ENCODE assay signal across 30 mouse cellular contexts in genomic region chr5:73268636-73269213, GRCm38 (mm10). TPM values are rescaled to one million over a fixed set of nuclear protein-coding genes. Genes with fewer than 3 reads are reported as not detected.
A peak's percentile ranks its signal among the peaks of the same experiment; 100 is the strongest.
DNase-seq lines count a peak whose midpoint lies in the region; ATAC-seq and TF ChIP-seq lines count a peak whose summit lies in the region.
"Had no signal": no experiment of that assay in that cellular context is flagged by ENCODE, and none has a peak within 500 bp of the region (broad histone marks: within the 10 kb centered on the region; RNA-seq: fewer than 3 reads in every experiment).

No protein-coding gene starts in this region.

- peak; percentile 11 for DNase-seq in adrenal gland, adult 2 months
- no peak for DNase-seq in adrenal gland, postnatal 36 days
- no peak for DNase-seq in hindbrain, postnatal 0 days (ENCODE audit: low spot score)
- no peak for DNase-seq in hindbrain, embryonic 10.5 days (ENCODE audit: low spot score)
- peak; percentile 12 for DNase-seq in midbrain, embryonic 11.5 days (ENCODE audit: low spot score, missing footprints)
- DNase-seq in cerebellum, adult 9-11 months, result no peak
- no peak for DNase-seq in urinary bladder, adult 2 months (ENCODE audit: low spot score)
- DNase-seq: cerebellum, adult 2 months; cerebellum, postnatal 25 days; gastrocnemius, postnatal 14 days; heart, postnatal 14 days; kidney, adult 8-10 months; layer of hippocampus, postnatal 36 days; left cerebral cortex, postnatal 4 days; liver, embryonic 13.5 days; midbrain, embryonic 14.5 days; right cerebral cortex, postnatal 4 days; thymus, adult 18-20 months; thymus, postnatal 25 days had no signal

- H3K4me3 ChIP-seq in hindbrain, postnatal 0 days (ENCODE audit: low read length), result no peak overlapping the region
- H3K4me3 ChIP-seq in hindbrain, embryonic 10.5 days, result no peak overlapping the region
- H3K4me3 ChIP-seq in midbrain, embryonic 11.5 days (ENCODE audit: low read depth, low read length), result no peak overlapping the region
- H3K4me3 ChIP-seq in midbrain, embryonic 16.5 days (ENCODE audit: low read depth, low read length), result no peak overlapping the region
- H3K4me3 ChIP-seq: embryonic facial prominence, embryonic 10.5 days; embryonic facial prominence, embryonic 15.5 days; forebrain, embryonic 13.5 days; heart, embryonic 10.5 days; hindbrain, embryonic 12.5 days; liver, embryonic 13.5 days had no signal

- ATAC-seq in hindbrain, postnatal 0 days, result 0 out of 2 replicates have a peak, but pooled peaks have one; percentile 38
- ATAC-seq in midbrain, embryonic 11.5 days (ENCODE audit: low FRiP score), result no peak
- ATAC-seq in midbrain, embryonic 16.5 days, result no peak
- ATAC-seq: forebrain, embryonic 13.5 days; intestine, embryonic 16.5 days had no signal

- no peak overlapping the region for H3K4me2 ChIP-seq in hindbrain, postnatal 0 days (ENCODE audit: low read depth, low read length)
- H3K4me2 ChIP-seq in midbrain, embryonic 11.5 days, result no peak overlapping the region
- H3K4me2 ChIP-seq in midbrain, embryonic 16.5 days (ENCODE audit: low read length), result no peak overlapping the region
- H3K4me2 ChIP-seq: embryonic facial prominence, embryonic 15.5 days; forebrain, embryonic 13.5 days; hindbrain, embryonic 12.5 days; liver, embryonic 13.5 days had no signal

- no peak for TF ChIP-seq CTCF in hindbrain, postnatal 0 days (IDR thresholded peaks at IDR 0.05; ENCODE audit: low read depth)

- no peaks in the 10 kb centered on the region for H3K36me3 ChIP-seq in hindbrain, postnatal 0 days (ENCODE audit: insufficient read depth, low read length)
- no peaks in the 10 kb centered on the region for H3K36me3 ChIP-seq in hindbrain, embryonic 10.5 days
- H3K36me3 ChIP-seq in midbrain, embryonic 11.5 days (ENCODE audit: control insufficient read depth, insufficient read depth, low read length), result no peaks in the 10 kb centered on the region
- H3K36me3 ChIP-seq in midbrain, embryonic 16.5 days (ENCODE audit: control insufficient read depth, insufficient read depth, low read length), result no peaks in the 10 kb centered on the region
- H3K36me3 ChIP-seq: embryonic facial prominence, embryonic 10.5 days; embryonic facial prominence, embryonic 15.5 days; heart, embryonic 10.5 days; hindbrain, embryonic 12.5 days; liver, embryonic 13.5 days had no signal

- WGBS in hindbrain, postnatal 0 days, result 66% methylated on average over 11 of the region's 11 CpGs
- WGBS in hindbrain, embryonic 10.5 days, result 78% methylated on average over 11 of the region's 11 CpGs
- 76% methylated on average over 11 of the region's 11 CpGs for WGBS in midbrain, embryonic 11.5 days
- 80% methylated on average over 11 of the region's 11 CpGs for WGBS in midbrain, embryonic 16.5 days

- no peaks in the 10 kb centered on the region for H3K9me3 ChIP-seq in hindbrain, postnatal 0 days (ENCODE audit: low read length)
- no peaks in the 10 kb centered on the region for H3K9me3 ChIP-seq in hindbrain, embryonic 10.5 days
- no peaks in the 10 kb centered on the region for H3K9me3 ChIP-seq in midbrain, embryonic 11.5 days (ENCODE audit: control insufficient read depth, low read length)
- no peaks in the 10 kb centered on the region for H3K9me3 ChIP-seq in midbrain, embryonic 16.5 days (replicated peaks; ENCODE audit: control insufficient read depth, low read length, poor library complexity, severe bottlenecking)
- H3K9me3 ChIP-seq: embryonic facial prominence, embryonic 10.5 days; embryonic facial prominence, embryonic 15.5 days; forebrain, embryonic 13.5 days; heart, embryonic 10.5 days; hindbrain, embryonic 12.5 days; liver, embryonic 13.5 days had no signal

- H3K9ac ChIP-seq in hindbrain, postnatal 0 days (replicated peaks; ENCODE audit: low read length), result no peak overlapping the region
- no peak overlapping the region for H3K9ac ChIP-seq in midbrain, embryonic 11.5 days (ENCODE audit: low read length)
- no peak overlapping the region for H3K9ac ChIP-seq in midbrain, embryonic 16.5 days (ENCODE audit: low read depth, low read length)
- H3K9ac ChIP-seq: embryonic facial prominence, embryonic 15.5 days; forebrain, embryonic 13.5 days; hindbrain, embryonic 12.5 days; liver, embryonic 13.5 days had no signal

- no peaks in the 10 kb centered on the region for H3K4me1 ChIP-seq in hindbrain, postnatal 0 days (ENCODE audit: insufficient read depth, low read length)
- H3K4me1 ChIP-seq in hindbrain, embryonic 10.5 days (replicated peaks), result peaks cover 11% of the 10 kb centered on the region
- no peaks in the 10 kb centered on the region; the same call in 1 of the 2 replicates for H3K4me1 ChIP-seq in midbrain, embryonic 11.5 days (ENCODE audit: control insufficient read depth, insufficient read depth, low read length)
- no peaks in the 10 kb centered on the region for H3K4me1 ChIP-seq in midbrain, embryonic 16.5 days (ENCODE audit: control insufficient read depth, insufficient read depth, low read length)
- H3K4me1 ChIP-seq: embryonic facial prominence, embryonic 15.5 days; liver, embryonic 13.5 days had no signal

- no peaks in the 10 kb centered on the region for H3K27me3 ChIP-seq in hindbrain, postnatal 0 days (ENCODE audit: insufficient read depth, low read length)
- H3K27me3 ChIP-seq in hindbrain, embryonic 10.5 days (ENCODE audit: insufficient read depth, poor library complexity, severe bottlenecking), result no peaks in the 10 kb centered on the region
- H3K27me3 ChIP-seq in midbrain, embryonic 11.5 days (ENCODE audit: control insufficient read depth, insufficient read depth, low read length), result no peaks in the 10 kb centered on the region
- H3K27me3 ChIP-seq in midbrain, embryonic 16.5 days (ENCODE audit: control insufficient read depth, insufficient read depth, low read depth, low read length), result no peaks in the 10 kb centered on the region
- H3K27me3 ChIP-seq: CH12.LX; embryonic facial prominence, embryonic 15.5 days; forebrain, embryonic 13.5 days; hindbrain, embryonic 12.5 days; liver, embryonic 13.5 days had no signal

- no peak overlapping the region for H3K27ac ChIP-seq in hindbrain, postnatal 0 days
- no peak overlapping the region for H3K27ac ChIP-seq in hindbrain, embryonic 10.5 days
- H3K27ac ChIP-seq in midbrain, embryonic 11.5 days (ENCODE audit: low read depth, low read length), result no peak overlapping the region
- H3K27ac ChIP-seq in midbrain, embryonic 16.5 days (ENCODE audit: low read length), result no peak overlapping the region
- H3K27ac ChIP-seq: embryonic facial prominence, embryonic 10.5 days; embryonic facial prominence, embryonic 15.5 days; forebrain, embryonic 13.5 days; heart, embryonic 10.5 days; hindbrain, embryonic 12.5 days; kidney, postnatal 0 days; liver, embryonic 13.5 days; macrophage; stomach, postnatal 0 days had no signal

RNA-seq across cellular contexts. Expression of gene Fryl, which starts 12.3 kb away (rescaled TPM):
- total RNA-seq in adrenal gland, adult 2 months (2021), result 10 to 100 TPM; 31.5 to 43.3 TPM
- 40.7 and 41.3 TPM in 2 replicates for polyA plus RNA-seq in adrenal gland, adult 2 months (2012; rRNA removed)
- 10 to 100 TPM; 44.1 to 45.3 TPM for total RNA-seq in adrenal gland, postnatal 36 days (2021)
- 69.4 and 80.6 TPM in 2 replicates for total RNA-seq in hindbrain, postnatal 0 days (2014; rRNA removed)
- 20.5 and 20.8 TPM in 2 replicates for polyA plus RNA-seq in hindbrain, postnatal 0 days (2015; fragmentation: Nextera tagmentation; extraction: Ambion mirVana)
- polyA plus RNA-seq in hindbrain, embryonic 10.5 days (2016; fragmentation: Nextera tagmentation; extraction: Ambion mirVana), result 29.4 and 30.7 TPM in 2 replicates
- polyA plus RNA-seq in midbrain, embryonic 11.5 days (2014; fragmentation: Nextera tagmentation; extraction: Ambion mirVana), result 39.0 and 42.5 TPM in 2 replicates
- 40.0 and 47.5 TPM in 2 replicates for polyA plus RNA-seq in midbrain, embryonic 16.5 days (2015; fragmentation: Nextera tagmentation; extraction: Ambion mirVana)
- polyA plus RNA-seq in urinary bladder, adult 2 months (2012; rRNA removed), result 35.4 and 52.6 TPM in 2 replicates

RNA-seq across cellular contexts. Expression of gene Ociad1, which starts 23.9 kb away (rescaled TPM):
- total RNA-seq in adrenal gland, adult 2 months (2021), result 100 to 1,000 TPM; 238 to 275 TPM
- polyA plus RNA-seq in adrenal gland, adult 2 months (2012; rRNA removed), result 113 and 114 TPM in 2 replicates
- 100 to 1,000 TPM; 257 to 258 TPM for total RNA-seq in adrenal gland, postnatal 36 days (2021)
- total RNA-seq in hindbrain, postnatal 0 days (2014; rRNA removed), result 138 and 140 TPM in 2 replicates
- polyA plus RNA-seq in hindbrain, postnatal 0 days (2015; fragmentation: Nextera tagmentation; extraction: Ambion mirVana), result 386 and 401 TPM in 2 replicates
- 151 and 227 TPM in 2 replicates for polyA plus RNA-seq in hindbrain, embryonic 10.5 days (2016; fragmentation: Nextera tagmentation; extraction: Ambion mirVana)
- polyA plus RNA-seq in midbrain, embryonic 11.5 days (2014; fragmentation: Nextera tagmentation; extraction: Ambion mirVana), result 159 and 168 TPM in 2 replicates
- 361 and 374 TPM in 2 replicates for polyA plus RNA-seq in midbrain, embryonic 16.5 days (2015; fragmentation: Nextera tagmentation; extraction: Ambion mirVana)
- polyA plus RNA-seq in urinary bladder, adult 2 months (2012; rRNA removed), result 196 and 197 TPM in 2 replicates

Comparison
In these comparisons a context has a peak if more than half of its experiments do, and no peak if none do; other contexts are left out.
1. DNase-seq: peak in adrenal gland, adult 2 months (single experiment) and midbrain, embryonic 11.5 days (single experiment); none in adrenal gland, postnatal 36 days (0 of 2), hindbrain, postnatal 0 days (single experiment), hindbrain, embryonic 10.5 days (single experiment), cerebellum, adult 9-11 months (single experiment) and urinary bladder, adult 2 months (single experiment).